Mouse (Mus musculus): ENCODE measurements around the gene Calm1.

DNA sequence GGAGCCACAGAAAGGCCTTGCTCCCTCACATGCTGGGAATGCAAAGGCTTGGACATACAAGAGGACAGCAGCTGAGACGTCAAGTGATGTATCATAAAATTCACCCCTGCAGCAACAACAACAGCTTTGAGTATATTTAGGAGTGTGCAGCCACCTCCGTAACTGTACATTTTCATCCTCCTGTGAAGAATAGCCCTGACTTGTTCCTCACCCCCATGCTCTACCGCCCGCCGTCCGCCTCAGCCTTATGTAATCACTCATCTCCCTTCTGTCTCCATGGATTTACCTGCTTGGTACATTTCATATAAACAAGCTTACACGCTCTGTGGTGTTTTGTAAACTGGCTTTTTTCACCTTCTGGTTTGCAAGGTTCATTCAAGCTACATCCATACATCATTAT, 46.8 kb upstream of the Calm1 start:
- TF ChIP-seq POLR2A (IDR thresholded peaks at IDR 0.05; ENCODE audit: borderline replicate concordance, control insufficient read depth, low read depth, low read length) (no peak), CTCF (IDR thresholded peaks at IDR 0.05; ENCODE audit: control insufficient read depth, insufficient read depth, low read length) (no peak)
